Mouse (Mus musculus) heart, embryonic 16.5 days (tissue): ENCODE data around the gene Ap2a2. TPM values are rescaled to one million over a fixed set of nuclear protein-coding genes. Genes with fewer than 3 reads are reported as not detected.
"Not testable (repeated sequence)": the region's sequence is repeated elsewhere in the genome, so short reads cannot be mapped to it uniquely, and the experiment has no call there.

Source experiments
- ATAC-seq: fragments of 200-750 bp; cut with Nextera tagmentation; replicated peaks from 2 replicates; pipeline ENCODE4 v1.8.0; 2017; ENCODE audit warnings: moderate number of reproducible peaks; ENCODE audit not compliant: insufficient read depth, low FRiP score; ENCODE audit errors: extremely low read depth
- H3K27ac ChIP-seq: fragments of 300-500 bp; sonication (generic); 2 replicates; pipeline ENCODE4 v1.5.1; 2014; ENCODE audit warnings: mild to moderate bottlenecking, low read length, control low read depth, moderate library complexity
- H3K27me3 ChIP-seq: fragments of 300-500 bp; sonication (generic); 2 replicates; pipeline ENCODE4 v1.6.1; 2014; ENCODE audit warnings: low read length, mixed read lengths; ENCODE audit not compliant: control insufficient read depth, insufficient read depth
- H3K36me3 ChIP-seq: fragments of 300-500 bp; sonication (generic); 2 replicates; pipeline ENCODE4 v1.6.1; 2014; ENCODE audit not compliant: control insufficient read depth, insufficient read depth
- H3K4me1 ChIP-seq: fragments of 300-500 bp; sonication (generic); 2 replicates; pipeline ENCODE4 v1.6.1; 2014; ENCODE audit warnings: low read length, mixed read lengths; ENCODE audit not compliant: control insufficient read depth, insufficient read depth
- H3K4me2 ChIP-seq: fragments of 300-500 bp; sonication (generic); 2 replicates; pipeline ENCODE4 v1.6.1; 2014; ENCODE audit warnings: low read depth, mild to moderate bottlenecking, control low read depth, low read length
- H3K4me3 ChIP-seq: fragments of 300-500 bp; sonication (generic); 2 replicates; pipeline ENCODE4 v1.5.1; 2014; ENCODE audit warnings: mild to moderate bottlenecking, control low read depth, low read length
- H3K9ac ChIP-seq: fragments of 300-500 bp; sonication (generic); 2 replicates; pipeline ENCODE4 v1.6.1; 2014; ENCODE audit warnings: low read length, control low read depth
- H3K9me3 ChIP-seq: fragments of 300-500 bp; sonication (generic); replicated peaks from 2 replicates; pipeline ENCODE4 v1.6.1; 2016; ENCODE audit warnings: low read length; ENCODE audit not compliant: control insufficient read depth
- WGBS: fragments of 180-500 bp; shearing (Covaris S2); extraction: QIAGEN DNeasy Blood & Tissue Kit; methylation state at CpG from one replicate; pipeline ENCODE4 v1.1.7; 2014; 5-methylcytosine and 5-hydroxymethylcytosine counted together
- polyA plus RNA-seq: library from polyadenylated mRNA; unstranded; fragments of >200 nt; fragmentation: Nextera tagmentation; extraction: Ambion mirVana; gene quantifications from 2 replicates; pipeline ENCODE4 v1.2.1, GENCODE M21; 2015

The Ap2a2 gene
- polyA plus RNA-seq, 1 experiment from 2014 or later: 54.9 TPM

DNA sequence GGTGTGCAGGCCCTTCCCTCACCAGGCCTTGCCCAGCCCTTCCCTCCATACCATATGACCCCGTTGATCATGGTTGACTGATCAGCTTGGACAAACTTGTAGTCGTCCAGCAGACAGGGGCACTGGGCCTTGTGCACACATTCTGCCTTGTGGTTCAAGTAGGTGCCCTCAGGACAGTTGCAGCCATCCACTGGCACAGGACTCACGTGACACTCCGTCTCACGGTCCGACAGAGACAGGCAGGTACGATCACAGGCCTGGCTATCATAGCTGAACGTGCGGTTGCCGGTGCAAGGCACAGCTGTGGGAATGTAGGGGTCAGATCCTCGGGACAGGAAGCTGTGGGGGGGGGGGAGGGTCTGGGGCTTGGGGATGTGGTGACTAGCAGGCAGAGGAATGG, 85.8 kb downstream of the Ap2a2 start:
- H3K9me3 ChIP-seq: no peaks in the 10 kb centered on the region
- H3K4me3 ChIP-seq: no peak overlapping the region
- 74% methylated on average over 11 of the region's 11 CpGs for WGBS
- no peaks in the 10 kb centered on the region for H3K36me3 ChIP-seq
- no peak overlapping the region for H3K4me2 ChIP-seq
- no peak overlapping the region for H3K27ac ChIP-seq
- H3K27me3 ChIP-seq: no peaks in the 10 kb centered on the region
- no peaks in the 10 kb centered on the region for H3K4me1 ChIP-seq
- ATAC-seq: no peak
- no peak overlapping the region for H3K9ac ChIP-seq

DNA sequence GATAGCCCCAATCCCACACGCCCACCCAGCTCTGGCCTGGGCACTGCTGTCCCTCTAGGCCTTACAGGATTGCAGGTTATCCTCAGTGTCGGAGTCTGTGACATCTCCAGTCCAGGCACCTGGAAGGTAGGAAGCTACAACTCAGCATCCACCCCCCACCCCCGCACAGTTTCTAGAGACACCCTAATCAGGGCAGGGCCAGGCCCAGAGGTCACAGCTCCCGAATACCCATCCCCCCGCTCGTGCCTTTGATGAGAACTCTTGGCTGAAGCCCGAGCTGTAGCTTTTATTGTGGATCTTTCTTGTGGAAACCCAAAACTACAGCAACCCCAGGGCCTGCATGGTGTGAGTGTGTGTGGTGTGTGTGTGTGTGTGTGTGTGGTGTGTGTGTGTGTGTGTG, 90.2 kb downstream of the Ap2a2 start:
- ATAC-seq: no peak
- no peaks in the 10 kb centered on the region for H3K9me3 ChIP-seq
- H3K4me3 ChIP-seq: no peak overlapping the region
- no peak overlapping the region for H3K27ac ChIP-seq
- WGBS: 49% methylated on average over 7 of the region's 7 CpGs
- H3K4me1 ChIP-seq: no peaks in the 10 kb centered on the region
- H3K9ac ChIP-seq: no peak overlapping the region
- no peak overlapping the region for H3K4me2 ChIP-seq
- no peaks in the 10 kb centered on the region for H3K36me3 ChIP-seq
- no peaks in the 10 kb centered on the region for H3K27me3 ChIP-seq

DNA sequence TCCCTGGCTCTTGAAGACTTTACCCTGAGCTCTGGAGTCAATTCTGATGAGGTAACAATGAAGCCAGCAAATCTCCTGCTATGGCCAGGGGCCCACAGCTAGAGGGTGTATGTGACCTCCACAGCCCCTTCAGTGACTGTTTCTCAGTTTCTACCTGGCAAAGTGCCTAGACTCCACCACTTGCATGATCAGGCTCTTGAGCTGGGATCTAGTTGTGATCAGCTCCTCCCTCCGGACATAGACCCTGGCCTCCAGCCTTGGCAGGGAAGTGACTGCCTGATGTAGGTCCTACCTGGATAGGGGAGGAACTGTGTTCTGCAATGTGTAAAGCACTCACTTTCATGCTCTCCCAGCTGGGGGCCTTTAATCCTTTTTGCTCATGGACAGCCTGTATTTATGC, 98.4 kb downstream of the Ap2a2 start:
- H3K9ac ChIP-seq: no peak overlapping the region
- 28% methylated on average over 1 of the region's 1 CpGs for WGBS
- no peaks in the 10 kb centered on the region for H3K9me3 ChIP-seq
- H3K4me3 ChIP-seq: no peak overlapping the region
- H3K27ac ChIP-seq: peak overlapping the region; percentile 49; the same call in 1 of the 2 replicates
- H3K27me3 ChIP-seq: no peaks in the 10 kb centered on the region
- no peak overlapping the region for H3K4me2 ChIP-seq
- peaks cover 19% of the 10 kb centered on the region for H3K4me1 ChIP-seq
- no peaks in the 10 kb centered on the region for H3K36me3 ChIP-seq
- no peak for ATAC-seq

DNA sequence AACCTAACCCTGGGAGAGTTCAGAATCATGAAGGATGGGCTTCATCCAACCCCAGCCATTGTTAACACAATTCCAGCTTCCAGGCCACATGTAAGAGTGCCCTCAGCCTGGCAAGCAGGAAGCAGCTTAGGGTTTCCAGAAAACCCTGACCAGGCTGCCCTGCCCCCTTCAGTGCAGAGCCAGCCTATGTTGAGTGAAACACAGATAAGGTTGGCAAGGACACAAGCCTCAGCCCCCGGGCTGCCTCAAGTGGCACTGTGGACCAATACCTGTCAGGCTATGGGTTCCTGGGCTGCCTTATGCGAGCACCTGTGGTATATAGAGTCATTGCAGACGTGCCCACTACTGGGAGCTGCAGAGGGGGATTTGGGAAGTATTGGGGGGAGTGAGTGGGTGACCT, 99.5 kb downstream of the Ap2a2 start:
- Histone ChIP-seq H3K36me3 (no peaks in the 10 kb centered on the region), H3K4me1 (peaks cover 19% of the 10 kb centered on the region), H3K9ac (no peak overlapping the region), H3K27ac (no peak overlapping the region), H3K27me3 (no peaks in the 10 kb centered on the region), H3K9me3 (no peaks in the 10 kb centered on the region), H3K4me2 (no peak overlapping the region), H3K4me3 (no peak overlapping the region)
- 41% methylated on average over 3 of the region's 3 CpGs for WGBS
- peak; percentile 81 for ATAC-seq

DNA sequence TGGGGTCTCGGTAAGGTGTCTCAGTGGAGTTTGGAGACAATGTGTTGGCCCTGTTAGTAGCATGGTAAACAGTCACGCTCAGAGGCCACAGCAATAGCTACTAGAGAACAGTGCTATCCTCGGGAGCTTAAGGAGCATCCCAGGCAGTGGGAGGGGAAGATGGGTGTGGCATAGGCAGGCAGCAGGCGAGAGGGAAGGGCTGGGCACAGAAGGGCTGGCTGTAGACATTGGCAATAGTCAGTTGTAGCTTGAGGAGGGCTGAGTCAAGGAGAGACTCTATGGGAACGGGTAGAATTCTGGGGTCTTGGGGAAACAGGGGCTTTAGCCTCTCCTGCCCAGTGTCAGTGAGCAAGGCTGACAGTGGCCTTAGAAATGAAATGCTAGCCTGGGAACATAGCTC, 100.2 kb downstream of the Ap2a2 start:
- Histone ChIP-seq H3K4me3 (no peak overlapping the region), H3K27ac (no peak overlapping the region), H3K27me3 (no peaks in the 10 kb centered on the region), H3K36me3 (no peaks in the 10 kb centered on the region), H3K4me1 (peaks cover 19% of the 10 kb centered on the region), H3K9me3 (no peaks in the 10 kb centered on the region), H3K9ac (no peak overlapping the region), H3K4me2 (no peak overlapping the region)
- WGBS: 66% methylated on average over 5 of the region's 5 CpGs
- ATAC-seq: no peak

DNA sequence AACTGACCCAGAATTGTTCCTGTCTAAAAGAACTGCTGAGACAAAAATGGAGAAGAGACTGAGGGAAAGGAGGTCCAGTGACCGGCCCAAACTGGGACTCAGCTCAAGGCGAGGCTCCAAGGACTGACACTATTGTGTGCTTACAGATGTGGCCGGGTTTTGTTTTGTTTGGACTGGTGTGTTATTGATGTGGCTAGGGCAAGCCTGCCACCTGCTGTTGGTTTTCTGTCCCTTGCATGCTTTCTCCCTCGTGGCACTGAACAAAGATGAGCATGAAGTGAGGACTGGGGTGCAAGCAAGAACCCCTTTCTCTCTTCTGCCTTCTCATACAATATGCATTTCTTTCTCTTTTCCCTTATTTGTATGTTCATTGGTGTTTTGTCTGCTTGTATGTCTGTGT, 104.2 kb downstream of the Ap2a2 start:
- no peak overlapping the region for H3K4me3 ChIP-seq
- no peak overlapping the region for H3K27ac ChIP-seq
- H3K27me3 ChIP-seq: no peaks in the 10 kb centered on the region
- H3K9ac ChIP-seq: no peak overlapping the region
- no peaks in the 10 kb centered on the region for H3K36me3 ChIP-seq
- ATAC-seq: no peak
- H3K9me3 ChIP-seq: no peaks in the 10 kb centered on the region
- 13% methylated on average over 4 of the region's 4 CpGs for WGBS
- H3K4me1 ChIP-seq: peaks cover 5% of the 10 kb centered on the region; the same call in 1 of the 2 replicates
- no peak overlapping the region for H3K4me2 ChIP-seq

DNA sequence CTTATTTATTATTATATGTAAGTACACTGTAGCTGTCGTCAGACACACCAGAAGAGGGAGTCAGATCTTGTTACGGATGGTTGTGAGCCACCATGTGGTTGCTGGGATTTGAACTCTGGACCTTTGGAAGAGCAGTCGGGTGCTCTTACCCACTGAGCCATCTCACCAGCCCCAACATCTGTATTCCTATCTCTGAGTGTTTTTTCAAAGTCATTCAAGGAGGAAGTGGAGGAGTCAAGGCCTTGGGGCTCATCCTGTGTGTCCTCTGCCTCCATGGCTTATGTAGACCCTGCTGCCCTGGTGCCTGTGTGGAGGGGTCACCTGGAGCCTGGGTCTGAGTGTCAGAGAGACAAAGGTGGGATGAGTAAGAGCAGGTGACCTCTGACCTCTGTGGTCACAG, 107.1 kb downstream of the Ap2a2 start:
- not testable (repeated sequence) for ATAC-seq, H3K9me3 ChIP-seq, H3K4me3 ChIP-seq, H3K27ac ChIP-seq, H3K27me3 ChIP-seq, H3K36me3 ChIP-seq, H3K4me1 ChIP-seq, H3K4me2 ChIP-seq, H3K9ac ChIP-seq
- WGBS: 79% methylated on average over 3 of the region's 3 CpGs

DNA sequence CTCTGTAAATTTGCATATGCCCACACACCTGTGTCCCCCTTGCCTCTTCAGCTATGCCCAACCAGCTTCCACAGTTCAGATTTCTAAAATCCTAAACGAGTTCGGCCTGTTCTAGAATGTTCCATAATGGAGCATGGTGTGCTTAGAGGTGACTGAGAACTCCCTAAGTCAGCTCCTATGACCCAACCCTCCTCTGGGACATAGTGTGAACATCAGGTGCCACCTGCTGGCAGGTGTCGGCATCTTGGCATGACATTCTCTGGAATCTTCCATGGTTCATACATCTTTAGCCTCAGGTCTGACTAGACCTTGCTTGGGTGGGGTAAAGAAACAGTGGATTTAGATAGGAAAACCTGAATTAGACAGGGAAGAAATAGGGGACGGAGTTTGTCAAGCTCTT, 109.0 kb downstream of the Ap2a2 start:
- Histone ChIP-seq H3K27ac (no peak overlapping the region), H3K4me1 (no peaks in the 10 kb centered on the region), H3K9me3 (no peaks in the 10 kb centered on the region), H3K4me2 (no peak overlapping the region), H3K4me3 (no peak overlapping the region), H3K27me3 (no peaks in the 10 kb centered on the region), H3K9ac (no peak overlapping the region), H3K36me3 (no peaks in the 10 kb centered on the region)
- WGBS: 68% methylated on average over 4 of the region's 4 CpGs
- no peak for ATAC-seq

DNA sequence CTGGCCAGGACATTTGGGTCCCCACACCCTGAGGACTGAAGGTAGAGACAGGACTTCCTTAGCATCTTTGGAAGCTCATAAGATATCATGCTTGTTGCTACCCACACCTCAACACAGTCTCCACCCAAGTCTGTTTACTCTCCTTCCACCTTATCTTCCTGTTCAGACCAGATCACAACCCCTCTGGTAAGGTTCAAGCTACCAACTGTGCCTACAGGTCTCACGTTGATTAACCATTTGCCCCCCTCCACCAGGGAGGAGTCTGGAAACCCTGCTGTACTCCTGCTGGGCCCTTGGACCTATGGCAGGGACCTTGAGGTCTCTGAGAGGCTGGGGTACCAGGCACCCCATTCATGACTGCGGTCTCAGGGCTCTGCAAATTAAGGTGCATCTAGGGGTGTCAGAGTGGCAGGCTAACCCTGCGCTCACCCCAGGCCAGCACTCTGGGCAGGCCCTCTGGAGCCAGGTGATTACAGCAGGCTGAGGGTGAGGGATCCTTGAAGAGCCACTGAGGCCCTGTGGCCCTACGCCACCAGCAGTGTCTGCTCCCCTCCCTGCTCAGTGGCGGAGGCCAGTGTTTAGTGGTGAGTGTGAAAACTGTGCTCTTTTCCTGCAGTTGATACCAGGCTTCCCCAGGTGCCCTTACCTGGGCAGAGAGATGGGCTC, 109.8 kb downstream of the Ap2a2 start:
- Histone ChIP-seq H3K4me1 (no peaks in the 10 kb centered on the region), H3K9ac (no peak overlapping the region), H3K4me3 (no peak overlapping the region), H3K27me3 (no peaks in the 10 kb centered on the region), H3K9me3 (no peaks in the 10 kb centered on the region), H3K27ac (no peak overlapping the region), H3K4me2 (no peak overlapping the region), H3K36me3 (no peaks in the 10 kb centered on the region)
- ATAC-seq: no peak
- WGBS: 77% methylated on average over 5 of the region's 5 CpGs
